Mouse (Mus musculus) cerebellum, adult 2 months (tissue): ENCODE measurements around the gene Tmem248.

ENCODE experiments used
- CTCF ChIP-seq: fragments of 200-500 bp; IDR thresholded peaks from 2 replicates; pipeline ENCODE4 v1.5.1; 2011; ENCODE audit warnings: low read depth, mild to moderate bottlenecking, control low read depth, low read length, moderate library complexity, borderline replicate concordance; ENCODE audit not compliant: insufficient read depth
- POLR2A ChIP-seq: fragments of 200-500 bp; IDR thresholded peaks from 2 replicates; pipeline ENCODE4 v1.6.1; 2011; ENCODE audit warnings: low read length, control low read depth, borderline replicate concordance; ENCODE audit not compliant: insufficient read depth

DNA sequence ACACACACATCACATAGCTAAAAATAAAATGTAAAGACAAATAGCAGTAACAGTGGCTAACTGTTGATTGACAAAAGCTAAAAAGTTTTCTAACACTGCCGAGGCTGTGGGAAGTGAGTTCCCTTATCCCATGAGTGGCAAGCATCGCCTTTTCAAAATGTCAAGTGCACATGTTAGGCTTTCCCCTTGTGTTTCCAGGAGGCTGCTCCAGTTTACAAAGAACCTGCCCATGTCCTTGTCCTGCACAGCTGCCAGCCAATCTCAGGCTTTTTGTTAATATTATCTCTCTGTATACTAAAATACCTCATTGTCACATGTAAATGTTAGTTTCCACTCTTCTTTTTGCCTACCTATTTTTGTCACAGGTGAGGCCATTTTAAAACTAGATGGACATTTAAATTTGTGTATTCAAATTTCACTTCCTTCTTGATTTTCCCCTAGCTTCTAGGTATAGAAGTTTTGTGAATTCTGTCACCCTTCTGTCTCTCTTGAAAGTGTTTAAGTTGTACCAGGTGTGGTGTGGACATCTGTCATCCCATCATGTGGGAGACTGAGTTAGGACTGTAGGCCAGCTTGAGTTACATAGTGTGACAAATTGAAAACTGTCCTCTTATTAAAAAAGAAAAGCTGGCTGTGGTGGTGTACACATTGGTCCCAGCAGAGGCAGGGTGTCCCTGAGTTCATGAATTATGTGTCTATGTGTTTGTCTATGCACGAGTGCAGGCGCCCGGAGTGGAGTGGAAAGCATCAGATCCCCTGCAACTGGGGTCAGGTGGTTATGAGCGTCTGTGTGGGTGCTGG is 34.9 kb upstream of the Tmem248 start:
- no peak for TF ChIP-seq CTCF
- TF ChIP-seq POLR2A: no peak
